Mouse (Mus musculus) right cerebral cortex, postnatal 14 days (tissue): ENCODE measurements around the gene Nectin4.

Source experiments
- DNase-seq: peaks from one replicate; pipeline ENCODE4 v3.0.0; 2022

Nectin4 gene

DNA sequence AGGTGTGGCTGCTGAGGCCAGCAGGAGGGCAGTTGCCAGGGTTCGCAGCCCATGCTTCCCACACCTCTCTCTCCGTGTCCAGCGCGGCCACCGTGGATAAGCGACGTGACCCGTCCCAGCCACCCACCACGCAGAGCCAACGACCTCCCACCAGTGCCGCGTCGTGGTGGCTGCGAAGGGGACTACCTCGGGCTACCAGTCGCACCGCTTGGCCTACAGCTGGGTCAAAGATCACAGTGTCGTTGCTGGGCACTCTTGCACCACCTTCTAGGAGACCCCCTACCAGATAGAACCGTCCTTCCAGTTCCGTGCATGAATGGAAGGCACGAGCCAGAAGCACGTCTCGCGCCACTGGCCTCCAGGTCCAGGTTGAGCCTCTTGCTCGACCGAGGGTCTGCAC, 9.6 kb upstream of the Nectin4 start:
- DNase-seq: peak; percentile 47

DNA sequence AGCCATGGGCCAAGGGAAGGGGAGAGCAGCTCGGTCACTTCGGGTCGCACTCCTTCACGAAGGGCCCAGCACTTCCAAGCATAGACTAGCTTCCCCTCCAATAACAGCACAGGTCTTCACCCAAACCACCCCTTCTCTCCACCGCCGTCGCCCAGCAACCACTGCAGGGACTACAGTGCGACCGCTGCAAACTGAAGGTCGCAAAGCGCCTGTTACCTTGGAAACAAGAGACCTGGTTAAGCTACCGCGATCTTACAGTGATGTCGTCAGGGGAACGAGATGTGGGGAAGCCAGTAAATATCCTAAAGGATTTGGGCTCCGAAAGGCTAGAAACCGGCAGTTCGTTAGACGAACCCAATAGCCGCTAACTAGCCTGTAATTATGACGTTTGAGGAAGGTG, 9.2 kb upstream of the Nectin4 start, which contains the start of gene Klhdc9:
Klhdc9 (minus strand) TSS at position 143 of the 400 bp plus-strand sequence.
- DNase-seq: peak; percentile 89

- DNase-seq: peak; percentile 65
Measured at GRCm38 (mm10) chr1:171361106-171362103, 8.5 kb upstream of the Nectin4 start.

- DNase-seq: no peak
Measured at GRCm38 (mm10) chr1:171365934-171366333, 4.0 kb upstream of the Nectin4 start.

DNA sequence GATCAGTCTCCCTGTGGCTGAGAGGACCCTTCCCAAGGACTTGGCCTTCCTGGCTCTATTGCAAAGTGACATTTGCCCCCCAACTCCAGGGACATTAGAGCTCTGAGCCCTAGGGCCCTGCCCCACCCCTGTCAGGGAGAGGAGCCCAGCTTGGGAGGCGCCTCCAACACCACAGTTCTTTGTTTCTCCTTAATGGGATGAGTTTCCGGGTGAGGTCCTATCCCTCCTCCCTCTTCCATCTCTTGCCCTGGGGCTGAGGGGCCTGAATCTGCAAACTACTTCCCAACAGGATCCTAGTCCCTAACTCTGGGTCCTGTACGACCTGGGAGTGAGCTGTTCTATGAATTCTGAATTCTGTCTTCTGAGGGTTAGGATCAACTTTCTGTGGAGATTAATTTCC, 3.0 kb downstream of the Nectin4 start:
- no peak for DNase-seq

DNA sequence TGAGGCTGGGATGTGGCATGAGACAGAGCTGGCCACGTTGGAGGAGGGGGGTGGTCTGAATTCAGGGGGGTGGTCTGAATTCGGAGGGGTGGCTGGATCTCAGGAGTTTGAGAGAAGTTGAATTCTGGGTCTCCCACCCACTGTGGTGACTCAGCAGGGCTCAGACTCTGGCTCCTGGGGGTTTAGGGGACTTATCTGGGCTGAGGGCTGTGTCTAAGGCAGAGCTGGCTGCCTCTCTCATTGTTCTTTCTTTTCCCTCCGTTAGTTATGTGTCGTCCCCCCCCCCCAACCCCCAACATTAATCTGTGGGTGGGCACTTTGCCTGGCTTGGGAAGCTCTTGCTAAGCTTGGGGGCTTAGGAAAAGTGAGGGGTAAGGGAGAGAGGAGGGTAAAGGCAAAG, 4.0 kb downstream of the Nectin4 start:
- DNase-seq: no peak

DNA sequence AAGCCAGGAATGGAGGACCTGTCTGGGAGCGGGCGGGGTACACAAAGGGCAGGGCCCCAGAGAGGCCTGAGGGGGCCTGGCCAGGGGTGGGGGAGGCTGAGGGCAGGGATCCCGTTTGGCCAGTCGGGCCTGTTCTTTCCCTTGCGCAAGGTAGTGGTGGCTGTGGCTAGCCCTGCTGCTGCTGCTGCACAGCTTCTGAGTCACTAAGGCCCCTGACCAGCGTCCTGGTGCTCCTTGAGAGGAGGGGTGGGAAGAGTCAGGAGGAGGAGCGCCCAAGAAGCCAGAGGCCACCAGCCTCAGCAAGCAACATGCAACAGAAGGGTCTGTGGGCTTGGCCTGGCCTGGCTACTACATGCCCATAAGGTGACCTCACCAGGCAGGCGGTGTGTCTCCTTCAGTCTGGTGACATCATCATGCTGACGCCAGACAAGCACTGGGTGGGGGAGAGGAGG, 5.8 kb downstream of the Nectin4 start:
- DNase-seq: no peak

DNA sequence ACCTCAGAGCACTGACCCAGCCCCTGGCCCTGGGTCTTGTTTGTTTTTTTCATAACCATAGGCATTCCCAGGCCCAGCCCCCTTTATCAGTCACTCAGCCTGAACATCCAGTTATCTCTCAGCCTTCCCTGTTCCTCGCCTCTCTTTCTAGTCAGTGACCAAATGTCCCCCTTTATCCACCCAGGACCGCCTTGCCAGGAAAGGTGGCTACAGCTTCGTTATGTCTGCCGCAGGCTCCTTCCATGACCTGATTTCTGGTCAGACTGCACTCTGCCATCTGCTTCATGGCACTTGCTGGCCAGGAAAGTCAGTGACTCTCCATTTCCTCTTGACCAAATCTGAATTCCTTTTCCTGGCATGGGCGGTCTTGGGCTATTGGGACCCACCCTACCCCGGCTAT, 8.4 kb downstream of the Nectin4 start:
- no peak for DNase-seq

DNA sequence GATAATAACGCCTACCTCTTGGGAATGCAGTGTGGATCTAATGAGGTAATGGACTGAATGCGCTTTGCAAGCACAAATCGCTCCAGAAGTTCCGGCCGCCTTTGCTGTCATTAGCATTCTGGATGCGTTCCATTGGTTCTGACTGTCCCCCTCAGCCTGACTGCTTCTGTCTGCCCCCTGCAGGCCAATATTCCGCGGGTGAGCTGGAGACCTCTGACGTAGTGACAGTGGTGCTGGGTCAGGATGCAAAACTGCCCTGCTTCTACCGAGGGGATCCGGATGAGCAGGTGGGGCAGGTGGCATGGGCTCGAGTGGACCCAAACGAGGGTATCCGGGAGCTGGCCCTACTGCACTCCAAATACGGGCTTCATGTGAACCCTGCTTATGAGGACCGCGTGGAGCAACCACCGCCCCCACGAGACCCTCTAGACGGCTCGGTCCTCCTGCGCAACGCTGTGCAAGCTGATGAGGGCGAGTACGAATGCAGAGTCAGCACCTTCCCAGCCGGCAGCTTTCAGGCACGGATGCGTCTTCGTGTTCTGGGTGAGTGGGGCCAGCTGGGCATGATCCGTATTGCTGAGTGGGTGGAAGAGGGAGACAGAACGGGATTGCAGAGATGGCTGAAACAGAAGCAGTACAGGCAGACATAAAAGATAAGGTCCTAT, 10.2 kb downstream of the Nectin4 start:
- peak; percentile 77 for DNase-seq

DNA sequence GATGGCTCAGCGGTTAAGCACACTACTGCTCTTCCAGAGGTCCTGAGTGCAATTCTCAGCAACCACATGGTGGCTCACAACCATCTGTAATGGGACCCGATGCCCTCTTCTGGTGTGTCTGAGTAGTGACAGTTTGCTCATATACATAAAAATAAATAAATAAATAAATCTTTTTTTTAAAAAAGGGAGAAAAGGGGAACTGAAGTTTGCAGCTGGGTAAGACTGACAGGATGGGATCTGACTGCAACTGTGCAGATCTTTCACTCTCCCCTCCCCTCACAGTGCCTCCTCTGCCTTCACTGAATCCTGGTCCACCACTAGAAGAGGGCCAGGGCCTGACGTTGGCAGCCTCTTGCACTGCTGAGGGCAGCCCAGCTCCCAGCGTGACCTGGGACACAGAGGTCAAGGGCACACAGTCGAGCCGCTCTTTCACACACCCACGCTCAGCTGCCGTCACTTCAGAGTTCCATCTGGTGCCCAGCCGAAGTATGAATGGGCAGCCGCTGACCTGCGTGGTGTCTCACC, 12.3 kb downstream of the Nectin4 start:
- DNase-seq: no peak

DNA sequence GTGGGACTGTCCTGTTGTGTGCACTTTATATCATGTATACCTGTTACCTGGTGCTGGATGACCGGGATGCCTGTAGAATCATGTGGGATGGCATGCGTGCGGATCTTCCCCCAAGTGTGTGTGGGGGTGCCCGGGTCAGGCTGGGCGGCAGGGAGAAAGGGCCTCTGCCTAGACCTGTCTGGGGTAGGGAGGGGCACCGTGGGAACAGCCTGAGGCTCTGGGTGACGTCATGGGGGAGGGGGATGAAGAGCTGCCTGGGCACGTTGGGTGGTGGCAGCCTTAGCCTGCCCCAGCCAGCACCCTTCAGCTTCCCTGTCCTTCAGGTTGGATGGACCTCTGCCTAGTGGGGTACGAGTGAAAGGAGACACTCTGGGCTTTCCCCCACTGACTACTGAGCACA, 14.5 kb downstream of the Nectin4 start:
- no peak for DNase-seq

GRCm38 (mm10) chr1:171385171-171385570, 15.3 kb downstream of the Nectin4 start:
- no peak for DNase-seq

DNA sequence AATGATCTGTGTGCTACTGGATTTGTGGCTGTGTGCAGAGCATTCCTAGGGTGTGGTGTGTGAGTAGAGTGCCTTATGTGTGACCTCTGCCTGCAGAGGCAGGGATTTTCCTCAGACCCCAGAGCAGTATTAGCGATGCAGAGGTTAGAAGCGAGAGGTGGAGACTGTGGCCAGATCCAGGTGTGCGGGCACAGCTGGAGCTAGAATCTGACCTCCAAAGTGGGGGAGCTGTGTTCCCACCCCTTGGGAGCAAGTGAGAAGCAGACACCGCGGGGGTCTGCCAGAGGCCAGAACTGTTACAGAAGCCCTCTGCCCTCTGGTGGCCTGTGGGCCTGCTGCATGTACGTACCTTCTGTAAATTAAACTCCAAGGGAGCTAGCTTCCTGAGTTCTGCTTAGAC, 17.2 kb downstream of the Nectin4 start:
- DNase-seq: no peak

GRCm38 (mm10) chr1:171388376-171389102, 18.6 kb downstream of the Nectin4 start, which contains the start of gene Arhgap30:
Gene Arhgap30, plus strand, starts transcription at chr1:171388954.
- DNase-seq: peak; percentile 25

GRCm38 (mm10) chr1:171390101-171390500, 20.2 kb downstream of the Nectin4 start:
- DNase-seq: no peak

DNA sequence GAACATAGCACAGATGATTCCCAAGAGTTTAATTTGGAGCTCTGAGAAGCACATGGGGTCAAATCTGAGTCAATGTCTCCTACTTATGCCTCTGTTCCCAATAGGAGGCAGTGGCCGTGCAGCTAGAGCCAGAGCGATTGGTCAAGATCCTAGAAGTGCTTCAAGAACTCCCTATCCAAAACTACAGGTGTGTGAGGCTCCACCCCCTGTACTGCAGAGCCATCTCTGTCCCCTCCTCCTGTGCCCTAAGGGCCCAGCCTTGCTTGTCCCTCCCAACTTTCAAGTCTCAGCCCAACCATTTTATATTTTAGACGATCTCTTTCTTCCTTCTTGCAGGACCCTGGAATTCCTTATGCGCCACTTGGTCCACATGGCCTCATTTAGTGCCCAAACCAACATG, 31.9 kb downstream of the Nectin4 start:
- no peak for DNase-seq

DNA sequence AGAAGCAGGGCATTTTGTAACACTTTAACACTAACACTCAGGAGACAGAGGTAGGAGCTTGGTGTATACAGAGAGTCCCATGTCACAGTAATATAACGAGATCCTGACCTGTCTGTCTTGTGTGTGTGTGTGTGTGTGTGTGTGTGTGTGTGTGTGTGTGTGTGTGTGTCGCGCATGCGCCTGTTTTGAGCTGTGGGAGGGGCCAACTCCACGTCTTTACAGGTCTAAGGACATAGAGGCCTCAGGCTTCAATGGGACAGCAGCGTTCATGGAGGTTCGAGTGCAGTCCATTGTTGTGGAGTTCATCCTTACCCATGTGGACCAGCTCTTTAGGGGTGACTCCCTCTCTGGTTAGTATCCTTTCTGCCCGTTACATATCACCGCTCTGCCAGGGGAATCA, 33.1 kb downstream of the Nectin4 start:
- no peak for DNase-seq

- DNase-seq: no peak
Measured at GRCm38 (mm10) chr1:171407263-171407662, 37.4 kb downstream of the Nectin4 start.

- DNase-seq: no peak
Measured at GRCm38 (mm10) chr1:171410231-171410630, 40.3 kb downstream of the Nectin4 start.

- peak; percentile 94 for DNase-seq
Measured at GRCm38 (mm10) chr1:171410947-171411484, 41.1 kb downstream of the Nectin4 start, which contains the start of gene Usf1. Gene Usf1, plus strand, starts transcription at chr1:171411313.

DNA sequence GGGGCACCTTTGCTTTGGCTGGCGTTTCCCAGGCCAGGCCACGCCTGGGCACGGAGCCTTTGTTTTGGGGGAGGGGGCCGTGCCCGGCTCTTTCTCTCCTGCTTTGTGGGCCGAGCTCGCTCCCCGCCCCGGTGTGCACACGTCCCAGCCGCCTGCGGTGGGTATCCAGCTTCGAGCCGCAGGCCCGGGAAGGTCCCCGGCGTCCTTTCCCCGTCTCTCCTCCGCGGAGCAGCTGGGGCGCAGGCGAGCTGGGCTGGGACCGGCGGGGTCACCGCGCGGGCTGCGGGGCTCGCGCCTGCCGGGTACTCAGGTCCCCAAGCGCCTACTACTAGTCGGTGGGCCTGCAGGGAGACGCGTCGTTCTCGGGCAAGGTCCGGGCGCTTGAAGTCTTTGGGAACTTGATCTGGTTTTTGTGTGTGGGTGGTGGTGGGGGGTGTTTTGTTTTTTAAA, 41.6 kb downstream of the Nectin4 start:
- no peak for DNase-seq

DNA sequence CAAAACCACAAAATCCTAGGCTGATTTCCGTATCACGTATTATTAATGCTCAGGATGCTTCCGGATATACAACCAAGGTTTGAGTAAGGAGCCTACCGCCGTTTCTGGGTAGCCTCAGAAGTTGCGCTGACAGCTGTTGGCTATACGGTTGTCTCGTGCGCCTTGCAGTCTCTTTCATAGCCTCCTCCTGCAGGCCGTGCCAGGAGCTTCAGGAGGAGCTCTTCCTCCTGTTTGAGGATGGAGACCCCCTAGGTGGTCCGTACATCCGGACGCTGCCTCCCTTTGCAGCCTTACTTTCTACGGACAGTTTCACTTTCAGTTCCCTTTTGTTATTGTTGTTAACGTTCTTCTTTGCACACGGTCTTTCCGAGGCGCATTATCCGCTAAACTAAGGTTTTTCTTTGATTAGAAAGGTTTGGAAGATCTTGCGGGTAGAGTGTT, 42.1 kb downstream of the Nectin4 start:
- no peak for DNase-seq
